Mouse (Mus musculus): ENCODE results near the gene Cfap157.

DNA sequence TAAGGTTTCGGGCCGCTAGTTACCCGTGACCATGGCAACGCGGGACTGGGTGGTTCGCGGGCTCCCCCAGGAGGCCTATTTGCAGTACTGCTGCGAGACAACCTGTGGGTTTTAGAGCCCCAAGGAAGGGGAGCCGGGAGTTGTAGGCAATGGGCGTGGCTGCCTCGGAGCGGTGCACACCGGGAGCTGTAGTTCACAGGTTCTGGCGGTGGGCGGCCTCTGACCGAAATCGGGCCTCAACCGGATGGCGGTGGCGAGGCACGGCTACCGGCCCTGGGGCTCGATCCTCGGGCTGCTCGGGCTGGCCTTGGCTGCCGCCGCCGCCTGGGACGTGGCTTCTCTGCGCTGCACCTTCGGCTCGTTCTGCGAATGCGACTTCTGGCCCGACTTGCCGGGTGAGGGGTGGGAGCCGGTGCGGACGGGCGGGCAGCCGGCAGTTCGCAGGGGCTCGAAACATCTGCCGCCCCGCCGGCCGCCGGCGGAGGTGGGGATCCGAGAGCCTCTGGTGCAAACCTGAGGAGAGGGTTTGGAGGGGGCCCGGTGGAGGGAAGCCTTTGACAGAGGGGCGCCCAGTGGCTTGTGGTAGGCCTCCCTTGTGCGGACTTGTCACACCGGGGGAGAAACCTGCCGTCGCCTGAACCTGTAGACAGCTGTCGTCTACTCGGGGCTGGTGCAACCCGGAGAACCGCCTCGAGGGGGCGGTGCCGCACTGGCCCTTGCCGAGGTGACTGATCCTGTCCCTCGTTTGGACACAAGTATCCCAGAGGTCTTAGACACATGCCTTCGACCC, 27.0 kb downstream of the Cfap157 start, which contains the start of gene Tor2a:
- peak; percentile 95 for TF ChIP-seq CTCF (IDR thresholded peaks at IDR 0.05; ENCODE audit: low read depth)
- TF ChIP-seq EP300 (IDR thresholded peaks at IDR 0.05; ENCODE audit: low read depth) = peak; percentile 46; the same call in 1 of the 2 replicates

Data from heart, postnatal 0 days (tissue).